Mouse (Mus musculus) midbrain, embryonic 13.5 days (tissue): Measurements from ENCODE around the gene Hoxb6. TPM values are rescaled to one million over a fixed set of nuclear protein-coding genes. Genes with fewer than 3 reads are reported as not detected.

Experiments
- ATAC-seq: fragments of 200-750 bp; cut with Nextera tagmentation; 2 replicates; pipeline ENCODE4 v1.8.0; 2017; ENCODE audit warnings: mild to moderate bottlenecking, moderate TSS enrichment, moderate library complexity
- H3K27ac ChIP-seq: fragments of 300-500 bp; sonication (generic); 2 replicates; pipeline ENCODE4 v1.5.1; 2015; ENCODE audit warnings: inconsistent platforms, mild to moderate bottlenecking, moderate library complexity
- H3K27me3 ChIP-seq: fragments of 300-500 bp; sonication (generic); 2 replicates; pipeline ENCODE4 v1.6.1; 2015; ENCODE audit warnings: mild to moderate bottlenecking, inconsistent platforms
- H3K36me3 ChIP-seq: fragments of 300-500 bp; sonication (generic); 2 replicates; pipeline ENCODE4 v1.6.1; 2015; ENCODE audit warnings: mild to moderate bottlenecking, inconsistent platforms
- H3K4me1 ChIP-seq: fragments of 300-500 bp; sonication (generic); replicated peaks from 2 replicates; pipeline ENCODE4 v1.6.1; 2015; ENCODE audit warnings: inconsistent platforms
- H3K4me2 ChIP-seq: fragments of 300-500 bp; sonication (generic); replicated peaks from 2 replicates; pipeline ENCODE4 v1.6.1; 2015; ENCODE audit warnings: moderate library complexity, mild to moderate bottlenecking, inconsistent platforms
- H3K4me3 ChIP-seq: fragments of 300-500 bp; sonication (generic); replicated peaks from 2 replicates; pipeline ENCODE4 v1.5.1; 2015; ENCODE audit warnings: mild to moderate bottlenecking, inconsistent platforms
- H3K9ac ChIP-seq: fragments of 300-500 bp; sonication (generic); replicated peaks from 2 replicates; pipeline ENCODE4 v1.6.1; 2015; ENCODE audit warnings: mild to moderate bottlenecking, inconsistent platforms
- H3K9me3 ChIP-seq: fragments of 300-500 bp; sonication (generic); 2 replicates; pipeline ENCODE4 v1.6.1; 2016; ENCODE audit warnings: mild to moderate bottlenecking, inconsistent platforms
- WGBS: fragments of 180-500 bp; shearing (Covaris S2); methylation state at CpG from one replicate; pipeline ENCODE4 v1.1.7; 2015; 5-methylcytosine and 5-hydroxymethylcytosine counted together
- polyA plus RNA-seq: library from polyadenylated mRNA; unstranded; fragments of >200 nt; fragmentation: Nextera tagmentation; extraction: Ambion mirVana; gene quantifications from 2 replicates; pipeline ENCODE4 v1.2.1, GENCODE M21; 2015

The Hoxb6 gene
- polyA plus RNA-seq, 1 experiment from 2014 or later, result not detected

GRCm38 (mm10) chr11:96272024-96272921 lies 20.0 kb upstream of the Hoxb6 start:
- Histone ChIP-seq H3K4me3 (peak overlapping the region; percentile 6; the same call in 1 of the 2 replicates), H3K36me3 (no peaks in the 10 kb centered on the region), H3K27me3 (peaks cover 100% of the 10 kb centered on the region), H3K4me1 (peaks cover 6% of the 10 kb centered on the region), H3K4me2 (peak overlapping the region; percentile 9; the same call in 1 of the 2 replicates), H3K9ac (no peak overlapping the region), H3K9me3 (no peaks in the 10 kb centered on the region), H3K27ac (no peak overlapping the region)
- WGBS, result under 1% methylated on average over 56 of the region's 58 CpGs
- no peak for ATAC-seq

- H3K27ac ChIP-seq, result no peak overlapping the region
- no peak overlapping the region for H3K4me2 ChIP-seq
Measured at GRCm38 (mm10) chr11:96274428-96274827, 17.8 kb upstream of the Hoxb6 start.

GRCm38 (mm10) chr11:96275896-96276295 lies 16.4 kb upstream of the Hoxb6 start:
- Histone ChIP-seq H3K4me2 (no peak overlapping the region), H3K27me3 (peaks cover 99% of the 10 kb centered on the region), H3K27ac (no peak overlapping the region), H3K9ac (no peak overlapping the region), H3K9me3 (no peaks in the 10 kb centered on the region), H3K4me1 (peaks cover 6% of the 10 kb centered on the region), H3K4me3 (no peak overlapping the region), H3K36me3 (no peaks in the 10 kb centered on the region)
- no peak for ATAC-seq
- WGBS, result 14% methylated on average over 4 of the region's 4 CpGs

More at GRCm38 (mm10) chr11:96274428-96274827, 17.8 kb upstream of the Hoxb6 start:
- no peaks in the 10 kb centered on the region for H3K36me3 ChIP-seq
- no peak for ATAC-seq
- peaks cover 99% of the 10 kb centered on the region for H3K27me3 ChIP-seq
- WGBS, result 3% methylated on average over 10 of the region's 10 CpGs
- H3K9ac ChIP-seq, result no peak overlapping the region
- H3K4me3 ChIP-seq, result no peak overlapping the region
- H3K9me3 ChIP-seq, result no peaks in the 10 kb centered on the region
- H3K4me1 ChIP-seq, result peaks cover 6% of the 10 kb centered on the region

GRCm38 (mm10) chr11:96277151-96278044 lies 14.9 kb upstream of the Hoxb6 start:
- H3K9me3 ChIP-seq, result no peaks in the 10 kb centered on the region
- H3K36me3 ChIP-seq, result no peaks in the 10 kb centered on the region
- H3K9ac ChIP-seq, result no peak overlapping the region
- ATAC-seq, result no peak
- peaks cover 98% of the 10 kb centered on the region for H3K27me3 ChIP-seq
- H3K4me1 ChIP-seq, result peaks cover 2% of the 10 kb centered on the region
- 1% methylated on average over 35 of the region's 35 CpGs for WGBS
- H3K27ac ChIP-seq, result no peak overlapping the region
- no peak overlapping the region for H3K4me3 ChIP-seq
- no peak overlapping the region for H3K4me2 ChIP-seq

GRCm38 (mm10) chr11:96278324-96278723 lies 14.0 kb upstream of the Hoxb6 start:
- Histone ChIP-seq H3K36me3 (no peaks in the 10 kb centered on the region), H3K4me1 (no peaks in the 10 kb centered on the region), H3K4me3 (no peak overlapping the region), H3K9me3 (no peaks in the 10 kb centered on the region), H3K27me3 (peaks cover 98% of the 10 kb centered on the region), H3K4me2 (no peak overlapping the region), H3K27ac (no peak overlapping the region), H3K9ac (no peak overlapping the region)
- WGBS, result 15% methylated on average over 14 of the region's 14 CpGs
- no peak for ATAC-seq

- no peak overlapping the region for H3K27ac ChIP-seq
- under 1% methylated on average over 9 of the region's 9 CpGs for WGBS
Measured at GRCm38 (mm10) chr11:96278773-96279172, 13.5 kb upstream of the Hoxb6 start.

GRCm38 (mm10) chr11:96279421-96280233 lies 12.6 kb upstream of the Hoxb6 start:
- H3K9me3 ChIP-seq, result no peaks in the 10 kb centered on the region
- no peak overlapping the region for H3K4me3 ChIP-seq
- H3K27ac ChIP-seq, result no peak overlapping the region
- no peaks in the 10 kb centered on the region for H3K36me3 ChIP-seq
- no peak for ATAC-seq
- H3K9ac ChIP-seq, result no peak overlapping the region
- peaks cover 98% of the 10 kb centered on the region for H3K27me3 ChIP-seq
- peaks cover 7% of the 10 kb centered on the region; the same call in 1 of the 2 replicates for H3K4me1 ChIP-seq
- 2% methylated on average over 31 of the region's 31 CpGs for WGBS
- H3K4me2 ChIP-seq, result no peak overlapping the region

More at GRCm38 (mm10) chr11:96278773-96279172, 13.5 kb upstream of the Hoxb6 start:
- H3K4me3 ChIP-seq, result no peak overlapping the region
- ATAC-seq, result 0 out of 2 replicates have a peak, but pooled peaks have one; percentile 60
- H3K36me3 ChIP-seq, result no peaks in the 10 kb centered on the region
- no peaks in the 10 kb centered on the region for H3K4me1 ChIP-seq
- H3K9ac ChIP-seq, result no peak overlapping the region
- peaks cover 98% of the 10 kb centered on the region for H3K27me3 ChIP-seq
- H3K4me2 ChIP-seq, result no peak overlapping the region
- H3K9me3 ChIP-seq, result no peaks in the 10 kb centered on the region

GRCm38 (mm10) chr11:96280399-96281378 lies 11.6 kb upstream of the Hoxb6 start:
- H3K4me3 ChIP-seq, result no peak overlapping the region
- no peak overlapping the region for H3K4me2 ChIP-seq
- no peak for ATAC-seq

GRCm38 (mm10) chr11:96281396-96281795 lies 10.9 kb upstream of the Hoxb6 start:
- WGBS, result 5% methylated on average over 18 of the region's 18 CpGs
- H3K4me2 ChIP-seq, result no peak overlapping the region
- no peak overlapping the region for H3K4me3 ChIP-seq

More at GRCm38 (mm10) chr11:96280399-96281378, 11.6 kb upstream of the Hoxb6 start:
- H3K4me1 ChIP-seq, result peaks cover 9% of the 10 kb centered on the region; the same call in 1 of the 2 replicates
- no peaks in the 10 kb centered on the region for H3K9me3 ChIP-seq
- 5% methylated on average over 8 of the region's 8 CpGs for WGBS
- no peak overlapping the region for H3K27ac ChIP-seq
- H3K9ac ChIP-seq, result no peak overlapping the region
- H3K27me3 ChIP-seq, result peaks cover 98% of the 10 kb centered on the region
- no peaks in the 10 kb centered on the region for H3K36me3 ChIP-seq

GRCm38 (mm10) chr11:96281855-96282570 lies 10.3 kb upstream of the Hoxb6 start, which contains the start of gene Hoxb8:
TSS of gene Hoxb8 (plus strand) at chr11:96281905.
- no peak for ATAC-seq
- H3K4me3 ChIP-seq, result no peak within 1 kb of the TSS
- H3K27ac ChIP-seq, result no peak within 1 kb of the TSS
- no peak within 1 kb of the TSS for H3K9ac ChIP-seq
- H3K36me3 ChIP-seq, result no peaks in the 10 kb centered on the region
- no peaks in the 10 kb centered on the region for H3K9me3 ChIP-seq
- WGBS, result 1% methylated on average over 27 of the region's 27 CpGs
- peaks cover 13% of the 10 kb centered on the region; the same call in 1 of the 2 replicates for H3K4me1 ChIP-seq
- peaks cover 98% of the 10 kb centered on the region for H3K27me3 ChIP-seq
- no peak within 1 kb of the TSS for H3K4me2 ChIP-seq

More at GRCm38 (mm10) chr11:96281396-96281795, 10.9 kb upstream of the Hoxb6 start:
- Histone ChIP-seq H3K27ac (no peak overlapping the region), H3K27me3 (peaks cover 98% of the 10 kb centered on the region), H3K9me3 (no peaks in the 10 kb centered on the region), H3K4me1 (peaks cover 9% of the 10 kb centered on the region; the same call in 1 of the 2 replicates), H3K36me3 (no peaks in the 10 kb centered on the region), H3K9ac (no peak overlapping the region)
- no peak for ATAC-seq
